Mouse (Mus musculus) T-helper 1 cell (primary cell): ENCODE results near the gene Golga7b.

Source experiments
- in situ Hi-C: fragments of 300-600 bp; cut with MboI, MseI; formaldehyde crosslinking; loops from one replicate; pipeline ENCODE4 v1.15.1; 2025; ENCODE audit warnings: high pct_unique_total_duplicates

Golga7b gene

DNA sequence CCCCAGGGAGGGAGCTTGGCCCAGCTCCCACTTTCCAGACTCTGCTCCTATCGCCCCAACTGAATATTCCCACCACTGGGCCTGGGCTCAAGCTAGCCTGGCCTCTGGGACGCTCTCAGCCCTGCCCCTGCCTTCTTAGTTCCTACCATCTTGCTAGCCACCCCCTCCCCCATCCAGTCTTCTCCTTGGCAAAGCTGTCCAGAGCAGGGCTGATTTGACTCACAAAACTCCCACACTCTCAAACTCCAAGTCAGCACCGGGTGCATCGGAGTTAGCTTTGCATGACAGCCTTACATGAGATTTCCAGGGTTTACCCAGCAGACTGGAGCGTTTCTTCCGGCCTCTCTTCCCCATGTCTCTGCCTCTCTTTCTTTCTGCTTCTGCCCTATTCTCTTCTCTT, 45.8 kb downstream of the Golga7b start:
- in situ Hi-C loops = no loop called here

DNA sequence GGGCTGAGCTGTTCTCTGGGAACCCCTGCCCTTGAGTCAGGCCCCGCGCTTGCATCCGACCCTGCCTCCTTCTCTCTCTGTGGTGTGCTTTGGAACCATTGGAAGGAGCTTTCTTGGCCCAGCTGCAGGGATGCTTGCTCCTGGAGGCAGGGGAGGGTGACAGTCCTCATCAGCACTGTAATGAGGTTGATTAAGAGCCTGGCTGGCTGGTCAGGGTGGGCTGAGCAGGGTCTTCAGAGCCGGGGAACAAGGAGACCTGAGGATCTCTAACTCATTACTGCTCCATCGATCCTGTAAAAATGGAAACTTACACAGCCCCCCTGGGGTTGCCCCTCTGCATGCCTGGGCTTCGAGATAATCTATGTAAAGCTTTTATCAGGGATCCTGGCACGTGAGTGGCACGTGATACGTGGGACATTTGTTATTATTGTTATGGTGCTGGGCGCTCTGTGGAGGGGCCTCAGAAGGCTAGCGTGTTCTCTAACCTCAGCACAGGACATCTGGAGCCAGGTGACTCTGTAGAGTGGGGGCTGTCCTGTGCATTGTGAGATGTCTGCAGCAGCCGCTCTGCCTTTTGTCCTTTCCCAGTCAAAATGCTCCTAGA, 55.9 kb downstream of the Golga7b start:
- in situ Hi-C loops = no loop called here

DNA sequence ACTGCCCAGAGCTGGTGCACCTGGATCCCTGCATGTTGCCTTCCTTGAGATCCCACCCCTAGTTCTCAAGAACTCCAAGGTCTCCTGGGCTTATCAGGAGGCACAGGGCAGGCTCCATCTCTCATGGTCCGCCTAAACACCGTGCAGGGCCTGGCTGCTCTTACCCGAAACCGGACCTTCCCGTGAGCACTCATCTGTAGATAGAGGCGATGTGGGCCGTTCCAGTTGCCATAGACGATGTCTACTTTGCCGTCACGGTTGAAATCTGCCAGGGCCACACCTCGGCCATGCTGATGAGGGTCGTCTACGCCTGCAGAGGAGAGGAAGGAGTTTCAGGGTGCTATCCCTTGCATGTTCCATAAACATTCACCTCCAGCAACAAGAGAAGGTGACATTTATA, 57.1 kb downstream of the Golga7b start:
- in situ Hi-C loops = no loop called here

DNA sequence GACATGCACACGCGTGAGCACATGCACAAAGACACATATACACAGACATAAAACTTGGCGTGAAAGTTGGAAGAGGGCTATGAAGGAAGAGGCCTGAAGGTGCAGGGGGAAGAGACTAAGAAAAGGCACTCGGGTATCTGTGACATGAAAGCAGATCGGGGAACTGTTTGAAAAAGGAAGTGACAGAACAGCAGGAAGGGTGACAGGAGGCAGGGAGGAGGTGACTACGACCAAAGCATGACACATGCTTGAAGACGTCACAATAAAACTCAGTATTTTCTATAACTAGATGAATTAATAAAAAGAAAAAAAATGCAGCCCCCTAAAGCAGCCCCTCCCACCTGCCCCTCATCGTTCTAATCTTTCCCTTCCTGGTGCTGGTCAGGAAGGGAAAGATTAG, 58.4 kb downstream of the Golga7b start:
- in situ Hi-C loops = no loop called here

DNA sequence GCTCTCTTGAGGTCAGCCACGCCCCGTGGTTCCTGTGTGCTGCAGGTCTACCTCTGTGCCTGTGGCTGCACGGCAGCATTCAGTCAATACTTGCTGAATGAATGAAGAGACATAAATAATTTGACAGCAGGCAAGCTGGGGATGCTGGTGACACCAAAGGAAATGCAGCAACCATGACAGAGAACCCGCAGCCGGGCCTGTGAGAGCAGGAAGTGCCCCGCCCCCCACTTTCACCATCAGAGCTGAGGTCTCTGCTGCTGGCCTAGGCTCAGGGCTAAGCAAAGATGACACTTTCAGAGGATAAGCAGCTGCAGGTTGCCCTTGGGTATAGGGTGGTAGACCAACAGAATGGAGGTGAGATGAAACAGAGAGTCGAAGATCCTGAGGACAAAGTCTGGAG, 58.8 kb downstream of the Golga7b start:
- in situ Hi-C loops = no loop called here

DNA sequence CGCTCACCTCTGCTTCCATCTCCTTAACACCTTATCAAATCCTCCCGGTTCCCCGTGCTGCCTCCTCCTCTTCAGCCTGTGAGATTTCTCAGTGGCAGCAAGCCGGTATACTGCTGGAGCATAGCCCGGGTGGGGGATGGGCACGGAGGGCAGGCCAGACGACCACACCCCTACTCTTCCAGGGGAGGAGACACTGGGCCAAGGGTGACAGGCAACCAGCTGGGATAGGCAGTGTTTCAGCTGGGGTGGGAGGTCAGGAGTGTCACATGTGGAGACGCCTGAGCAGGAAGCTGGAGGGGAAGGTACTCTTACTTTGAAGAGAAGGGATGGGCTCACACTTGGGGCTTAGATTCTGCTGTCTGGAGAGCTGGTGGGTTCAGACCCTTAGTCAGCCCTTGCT, 59.6 kb downstream of the Golga7b start:
- in situ Hi-C loops = no loop called here

DNA sequence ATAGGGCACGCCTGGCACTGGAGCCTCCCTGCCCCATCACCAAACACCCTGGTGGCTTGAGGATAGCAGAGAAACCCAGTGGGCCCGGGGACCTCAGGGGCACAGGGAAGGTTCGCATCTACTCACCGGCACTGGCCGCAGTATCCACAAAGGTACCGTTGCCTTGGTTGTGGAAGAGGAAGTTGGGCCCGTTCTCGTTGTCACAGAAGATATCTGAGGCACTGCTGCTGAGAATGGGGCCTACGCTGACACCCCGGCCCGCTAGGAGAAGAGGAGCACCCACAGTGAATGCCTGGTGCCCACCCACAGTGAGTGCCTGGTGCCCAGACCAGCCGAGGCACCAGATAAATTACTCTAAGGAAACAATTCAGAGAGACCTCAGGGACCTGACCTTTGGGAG, 61.6 kb downstream of the Golga7b start:
- in situ Hi-C loops = no loop called here

DNA sequence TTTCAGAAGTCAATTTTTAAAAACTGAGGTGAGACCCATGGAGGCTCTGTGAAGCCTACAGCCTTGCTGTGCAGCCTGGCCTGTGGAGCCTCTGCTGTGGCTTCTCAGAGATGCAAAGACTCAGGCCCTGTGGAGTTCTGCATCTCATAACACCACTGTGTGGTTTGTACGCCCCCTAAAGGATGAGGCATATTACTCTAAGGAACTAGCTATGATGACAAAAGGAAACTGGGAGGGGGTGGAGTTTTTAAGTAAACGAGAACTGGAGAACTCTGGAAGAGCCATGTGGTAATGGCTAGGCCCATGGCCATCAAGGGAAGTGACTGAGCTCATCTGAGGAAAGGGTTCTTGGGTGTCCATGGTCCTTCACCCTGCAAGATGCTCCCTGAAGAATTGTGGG, 64.0 kb downstream of the Golga7b start:
- in situ Hi-C loops = no loop called here

DNA sequence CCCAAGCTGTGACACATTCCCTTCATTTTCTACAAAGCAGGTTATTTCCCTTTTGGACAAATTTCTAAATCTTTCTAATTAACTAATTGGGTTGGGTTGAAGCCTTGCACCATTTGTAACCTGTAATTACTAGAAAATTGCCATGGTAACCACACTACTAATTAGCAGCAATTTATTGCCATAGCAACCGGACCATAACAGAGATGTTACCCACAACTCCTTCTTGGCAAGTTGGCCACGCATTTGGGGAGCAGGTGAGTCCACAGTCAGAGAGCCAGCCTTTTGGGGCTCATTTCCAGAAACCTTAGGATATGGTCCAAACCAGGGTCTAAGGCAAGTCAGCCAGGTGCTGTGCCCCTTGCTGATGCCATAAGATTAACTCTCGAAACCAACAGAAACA, 64.8 kb downstream of the Golga7b start:
- in situ Hi-C loops = no loop called here

DNA sequence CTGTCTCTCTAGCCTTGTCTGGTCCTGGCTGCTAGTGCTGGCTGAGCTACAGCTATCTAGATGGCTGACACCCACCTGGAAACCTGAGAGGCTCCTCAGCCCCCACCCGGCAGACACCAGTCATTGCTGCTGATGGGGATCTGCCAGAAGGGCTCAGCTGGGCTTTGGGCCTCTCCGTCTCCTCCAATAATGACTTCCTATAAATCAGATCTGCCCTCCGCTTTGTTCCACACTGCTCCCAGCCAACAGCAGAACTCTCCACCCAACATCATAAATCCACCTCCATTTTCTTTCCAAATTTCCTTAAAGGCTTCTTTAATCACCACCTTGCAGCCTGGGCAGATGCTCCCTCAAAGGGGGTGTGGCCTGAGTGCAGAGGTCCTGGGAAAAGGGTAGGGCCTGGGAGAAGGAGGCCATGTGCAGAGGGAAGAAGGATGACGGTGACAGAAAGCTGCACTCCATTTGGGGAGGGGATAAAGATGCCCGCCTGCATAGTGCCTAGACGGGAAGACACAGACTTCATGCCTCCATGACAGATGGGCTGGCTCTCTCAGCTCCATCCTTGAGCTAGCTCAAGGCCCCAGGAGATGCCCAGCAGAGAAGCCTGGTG, 67.8 kb downstream of the Golga7b start:
- in situ Hi-C loops = loop anchor here (5.0 kb wide), 1 partner anchor 117 kb away; the partner anchor contains the start of gene Crtac1

DNA sequence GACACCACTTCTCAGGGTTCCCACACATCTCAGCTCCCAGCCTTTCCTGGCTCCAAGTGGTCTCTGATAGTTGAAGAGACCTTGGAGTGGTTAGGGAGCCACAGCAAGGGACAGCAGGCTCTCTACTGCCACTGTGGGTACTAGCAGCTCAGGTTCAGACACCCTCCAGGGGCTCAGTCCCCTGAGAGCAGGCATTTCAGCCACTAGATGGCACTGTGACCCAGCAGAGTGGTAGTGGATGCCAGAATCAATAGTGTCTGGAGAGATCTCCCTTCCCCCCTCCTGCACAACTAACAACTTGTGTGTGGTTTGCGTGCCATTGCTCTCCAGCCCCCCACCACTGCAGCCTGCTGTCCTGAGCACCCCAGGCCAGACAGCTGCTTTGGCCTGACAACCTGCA, 68.5 kb downstream of the Golga7b start:
- in situ Hi-C loops = loop anchor here (5.0 kb wide), 1 partner anchor 116 kb away; the partner anchor contains the start of gene Crtac1

DNA sequence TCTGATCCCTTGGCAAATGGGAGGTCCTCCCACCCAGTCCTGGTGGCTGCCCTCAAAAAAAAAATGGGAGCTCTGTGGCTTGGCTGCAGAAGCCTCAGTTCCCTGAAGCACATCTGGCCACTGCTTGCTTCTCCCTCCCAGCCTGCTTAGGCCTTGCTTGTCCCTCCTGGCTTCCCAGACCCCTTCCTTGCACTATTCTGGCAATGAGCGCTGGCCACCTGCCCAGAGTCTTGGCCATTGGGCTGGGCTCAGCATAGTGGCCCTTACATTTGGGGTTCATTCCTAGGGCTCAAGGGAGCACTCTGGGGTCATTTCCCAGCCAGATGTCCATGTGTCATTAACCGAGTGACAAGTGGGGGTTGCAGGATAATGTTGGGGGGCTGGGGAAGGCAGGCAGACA, 69.2 kb downstream of the Golga7b start:
- in situ Hi-C loops = loop anchor here (5.0 kb wide), 1 partner anchor 116 kb away; the partner anchor contains the start of gene Crtac1

DNA sequence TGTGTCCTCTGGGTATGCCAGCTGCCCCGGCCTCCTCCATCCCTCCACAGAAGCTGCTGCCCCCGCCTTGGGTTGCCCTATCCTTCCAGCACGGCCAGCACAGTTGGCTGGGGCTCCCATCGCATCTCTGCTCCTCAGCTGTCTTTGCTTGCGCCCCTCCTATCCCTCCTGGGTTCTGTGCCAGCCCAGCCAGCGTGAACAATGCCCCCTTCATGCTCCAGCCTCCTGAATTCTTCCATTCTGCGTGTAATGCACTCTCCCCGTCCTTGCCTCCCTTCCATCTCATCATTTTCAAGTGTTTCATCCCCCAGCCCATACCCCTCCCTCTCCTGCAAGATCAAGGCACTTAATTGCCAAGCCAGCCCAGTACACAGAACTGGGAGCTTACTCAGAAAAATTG, 69.6 kb downstream of the Golga7b start:
- in situ Hi-C loops = loop anchor here (5.0 kb wide), 1 partner anchor 115 kb away; the partner anchor contains the start of gene Crtac1

DNA sequence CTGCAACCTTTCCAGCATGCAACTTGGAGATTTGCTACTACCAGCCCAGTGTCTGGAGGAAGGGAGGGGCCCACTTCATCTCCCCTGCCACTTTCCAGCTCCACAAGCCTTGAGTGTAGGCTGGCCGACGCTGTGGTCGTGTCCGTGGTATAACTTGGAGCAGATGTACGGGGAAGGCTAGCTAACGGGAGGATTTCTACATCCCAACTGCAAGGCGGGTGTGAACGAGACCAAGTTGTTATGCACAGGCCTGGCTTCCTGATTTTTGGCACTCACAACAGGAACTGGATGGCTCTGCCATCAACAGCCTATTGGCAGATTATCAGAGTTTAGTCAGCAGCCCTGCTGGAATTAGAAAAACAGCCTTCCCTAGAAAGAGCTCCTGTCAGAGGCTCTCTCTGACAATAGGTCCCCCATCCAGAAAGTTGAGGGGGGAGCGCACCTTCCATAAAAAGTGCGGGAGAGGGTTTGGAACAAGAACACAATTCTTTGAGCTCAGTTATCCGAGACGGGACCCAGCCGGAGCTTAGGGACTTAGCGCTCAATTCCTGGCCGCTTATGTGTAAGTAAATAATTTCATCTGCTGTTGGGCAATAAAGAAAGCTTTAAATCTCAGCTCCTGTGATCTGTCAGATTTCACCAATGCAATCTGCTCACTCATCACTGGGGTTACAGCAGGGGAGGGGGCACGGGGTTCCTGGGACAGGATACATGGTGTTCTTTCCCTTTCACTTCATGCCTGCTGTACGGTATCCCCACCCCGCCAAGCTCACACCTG, 70.5 kb downstream of the Golga7b start:
- in situ Hi-C loops = loop anchor here (5.0 kb wide), 1 partner anchor 114 kb away; the partner anchor contains the start of gene Crtac1
